ENCODE assay signal across 9 mouse cellular contexts in genomic region chr10:8955499-8956211, GRCm38 (mm10).
DNase-seq lines count a peak whose midpoint lies in the region; ATAC-seq lines count a peak whose summit lies in the region.
"Had no signal": no experiment of that assay in that cellular context is flagged by ENCODE, and none has a peak within 500 bp of the region (broad histone marks: within the 10 kb centered on the region; RNA-seq: fewer than 3 reads in every experiment).

No protein-coding gene starts in this region.

- no peaks in the 10 kb centered on the region for H3K36me3 ChIP-seq in megakaryocyte, embryonic 14.5 days (replicated peaks; ENCODE audit: low read length)
- no peaks in the 10 kb centered on the region for H3K36me3 ChIP-seq in embryonic facial prominence, embryonic 10.5 days (replicated peaks)
- H3K36me3 ChIP-seq: liver, embryonic 13.5 days had no signal

- peak overlapping the region; percentile 21 for H3K4me3 ChIP-seq in megakaryocyte, embryonic 14.5 days (replicated peaks)
- no peak overlapping the region for H3K4me3 ChIP-seq in embryonic facial prominence, embryonic 10.5 days
- H3K4me3 ChIP-seq: liver, embryonic 13.5 days had no signal

- no peak for ATAC-seq in megakaryocyte, adult 5-6 weeks (ENCODE audit: poor library complexity, severe bottlenecking)
- ATAC-seq in cerebellum, adult (ENCODE audit: insufficient number of reproducible peaks, low FRiP score, low TSS enrichment): peak; percentile 53

- no peaks in the 10 kb centered on the region for H3K27me3 ChIP-seq in megakaryocyte, embryonic 14.5 days (replicated peaks)
- H3K27me3 ChIP-seq in embryonic facial prominence, embryonic 10.5 days (replicated peaks; ENCODE audit: low read depth, poor library complexity, severe bottlenecking): no peaks in the 10 kb centered on the region
- H3K27me3 ChIP-seq: liver, embryonic 13.5 days had no signal

- no peaks in the 10 kb centered on the region for H3K9me3 ChIP-seq in megakaryocyte, embryonic 14.5 days
- H3K9me3 ChIP-seq in embryonic facial prominence, embryonic 10.5 days: no peaks in the 10 kb centered on the region
- H3K9me3 ChIP-seq: liver, embryonic 13.5 days had no signal

- H3K27ac ChIP-seq in embryonic facial prominence, embryonic 10.5 days (replicated peaks): no peak overlapping the region
- H3K27ac ChIP-seq: liver, embryonic 13.5 days had no signal

- DNase-seq in embryonic facial prominence, embryonic 10.5 days (ENCODE audit: low spot score): peak; percentile 17
- peak; percentile 26 for DNase-seq in neural tube, embryonic 10.5 days (ENCODE audit: extremely low spot score, low spot score)
- no peak for DNase-seq in layer of hippocampus, adult 8-10 months (ENCODE audit: low spot score in 2 of 2)
- DNase-seq in right cerebral cortex, postnatal 14 days: no peak
- DNase-seq: liver, embryonic 13.5 days; thymus, postnatal 4 days had no signal

- WGBS in embryonic facial prominence, embryonic 10.5 days: 72% methylated on average over 6 of the region's 6 CpGs

- H3K4me1 ChIP-seq in megakaryocyte, embryonic 14.5 days: peaks cover 27% of the 10 kb centered on the region
- H3K4me1 ChIP-seq in embryonic facial prominence, embryonic 10.5 days: peaks cover 20% of the 10 kb centered on the region
- H3K4me1 ChIP-seq: liver, embryonic 13.5 days had no signal

Comparison
In these comparisons a context has a peak if more than half of its experiments do, and no peak if none do; other contexts are left out.
1. DNase-seq: peak in embryonic facial prominence, embryonic 10.5 days (single experiment) and neural tube, embryonic 10.5 days (single experiment); none in layer of hippocampus, adult 8-10 months (0 of 2) and right cerebral cortex, postnatal 14 days (single experiment).